Mouse (Mus musculus): ENCODE measurements around the gene Rarres2.

Rarres2 gene

GRCm38 (mm10) chr6:48579215-48579648 lies 6.6 kb upstream of the Rarres2 start:
- no peak for DNase-seq (ENCODE audit: low spot score)

- DNase-seq (ENCODE audit: low spot score) = no peak
Measured at GRCm38 (mm10) chr6:48578736-48579135, 6.1 kb upstream of the Rarres2 start.

- DNase-seq (ENCODE audit: low spot score) = no peak
Measured at GRCm38 (mm10) chr6:48573981-48574380, 1.4 kb upstream of the Rarres2 start.

- no peak for DNase-seq (ENCODE audit: low spot score)
Measured at GRCm38 (mm10) chr6:48573280-48573679, 691 bp upstream of the Rarres2 start.

- no peak for DNase-seq (ENCODE audit: low spot score)
Measured at GRCm38 (mm10) chr6:48572014-48572413, 575 bp downstream of the Rarres2 start.

GRCm38 (mm10) chr6:48569065-48569807 lies 3.4 kb downstream of the Rarres2 start:
- no peak for DNase-seq (ENCODE audit: low spot score)

GRCm38 (mm10) chr6:48568036-48568984 lies 4.3 kb downstream of the Rarres2 start:
- DNase-seq (ENCODE audit: low spot score) = peak; percentile 77

- DNase-seq (ENCODE audit: low spot score) = peak; percentile 69
Measured at GRCm38 (mm10) chr6:48566312-48566711, 6.3 kb downstream of the Rarres2 start.

GRCm38 (mm10) chr6:48565693-48566310 lies 6.8 kb downstream of the Rarres2 start:
- DNase-seq (ENCODE audit: low spot score) = no peak

- no peak for DNase-seq (ENCODE audit: low spot score)
Measured at GRCm38 (mm10) chr6:48555956-48556355, 16.6 kb downstream of the Rarres2 start.

- DNase-seq (ENCODE audit: low spot score) = peak; percentile 46
Measured at GRCm38 (mm10) chr6:48555104-48555890, 17.3 kb downstream of the Rarres2 start.

GRCm38 (mm10) chr6:48554280-48555103 lies 18.1 kb downstream of the Rarres2 start, which contains the start of gene Lrrc61:
Gene Lrrc61 (plus strand): TSS chr6:48554796.
- DNase-seq (ENCODE audit: low spot score) = peak; percentile 99

GRCm38 (mm10) chr6:48553819-48554218 lies 18.8 kb downstream of the Rarres2 start:
- DNase-seq (ENCODE audit: low spot score) = peak; percentile 28

GRCm38 (mm10) chr6:48552918-48553317 lies 19.7 kb downstream of the Rarres2 start:
- DNase-seq (ENCODE audit: low spot score) = peak; percentile 59

- DNase-seq (ENCODE audit: low spot score) = no peak
Measured at GRCm38 (mm10) chr6:48548314-48548713, 24.3 kb downstream of the Rarres2 start.

GRCm38 (mm10) chr6:48546858-48547257 lies 25.7 kb downstream of the Rarres2 start:
- peak; percentile 33 for DNase-seq (ENCODE audit: low spot score)

GRCm38 (mm10) chr6:48546271-48546670 lies 26.3 kb downstream of the Rarres2 start:
- DNase-seq (ENCODE audit: low spot score) = peak; percentile 67

- no peak for DNase-seq (ENCODE audit: low spot score)
Measured at GRCm38 (mm10) chr6:48545251-48545650, 27.3 kb downstream of the Rarres2 start.

- no peak for DNase-seq (ENCODE audit: low spot score)
Measured at GRCm38 (mm10) chr6:48542631-48543030, 30.0 kb downstream of the Rarres2 start.

All from testis, postnatal 10 days (tissue).